Mouse (Mus musculus): Measurements from ENCODE around the gene Lenep.

DNA sequence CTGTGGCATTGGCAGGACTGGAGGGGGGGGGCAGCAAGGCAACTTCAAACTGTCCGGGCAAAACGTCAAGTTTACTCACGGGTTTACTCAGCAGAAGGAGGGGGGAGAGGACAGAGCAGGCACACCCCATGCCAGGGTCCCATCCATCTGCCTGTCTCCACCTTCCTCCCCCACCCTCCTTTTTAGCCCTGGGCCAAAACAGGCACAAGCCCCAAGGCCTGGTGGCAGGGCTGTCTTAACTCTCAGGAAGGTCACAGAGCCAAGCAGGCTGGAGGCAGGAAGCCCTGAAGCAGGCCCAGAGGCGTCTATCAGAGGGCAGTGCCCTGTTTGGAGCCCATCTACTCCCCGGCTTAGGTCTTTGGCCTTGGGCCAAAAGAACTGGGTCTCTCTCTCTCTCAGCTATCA lies 12.5 kb downstream of the Lenep start:
- TF ChIP-seq CTCF (conservative IDR thresholded peaks at IDR 0.05; ENCODE audit: insufficient read depth, insufficient read length, low read depth, low read length) (no peak), POLR2A (IDR thresholded peaks at IDR 0.05; ENCODE audit: low read depth, low read length) (no peak)
